Mouse (Mus musculus): ENCODE data around the gene Tbc1d8. TPM values are rescaled to one million over a fixed set of nuclear protein-coding genes. Genes with fewer than 3 reads are reported as not detected.

Tbc1d8 gene
- polyA plus RNA-seq, 2 experiments, result 11.5 to 14.3 TPM

GRCm38 (mm10) chr1:39393217-39393867, 85.2 kb downstream of the Tbc1d8 start:
- ATAC-seq (ENCODE audit: low FRiP score, low read depth) (no peak), DNase-seq (ENCODE audit: low spot score) (no peak)
- Histone ChIP-seq H3K27me3 (ENCODE audit: control insufficient read depth, insufficient read depth, low read length) (no peaks in the 10 kb centered on the region), H3K4me3 (replicated peaks; ENCODE audit: low read length) (no peak overlapping the region), H3K27ac (replicated peaks; ENCODE audit: low read depth, low read length) (no peak overlapping the region), H3K4me2 (replicated peaks; ENCODE audit: low read depth, low read length, severe bottlenecking) (no peak overlapping the region), H3K4me1 (ENCODE audit: control insufficient read depth, insufficient read depth, low read length) (no peaks in the 10 kb centered on the region; the same call in 1 of the 2 replicates), H3K9me3 (ENCODE audit: control insufficient read depth, low read length) (no peaks in the 10 kb centered on the region), H3K36me3 (ENCODE audit: control insufficient read depth, insufficient read depth, low read length) (peaks cover 7% of the 10 kb centered on the region; the same call in 1 of the 2 replicates), H3K9ac (ENCODE audit: low read depth, low read length, severe bottlenecking) (no peak overlapping the region)
- WGBS, result 57% methylated on average over 8 of the region's 8 CpGs
- no peak for TF ChIP-seq POLR2A (IDR thresholded peaks at IDR 0.05; ENCODE audit: borderline replicate concordance, extremely low read depth, insufficient read depth, insufficient read length)

- Histone ChIP-seq H3K9ac (ENCODE audit: low read depth, low read length, severe bottlenecking) (no peak overlapping the region), H3K4me3 (replicated peaks; ENCODE audit: low read length) (no peak overlapping the region), H3K27me3 (ENCODE audit: control insufficient read depth, insufficient read depth, low read length) (no peaks in the 10 kb centered on the region), H3K4me1 (ENCODE audit: control insufficient read depth, insufficient read depth, low read length) (no peaks in the 10 kb centered on the region; the same call in 1 of the 2 replicates), H3K36me3 (ENCODE audit: control insufficient read depth, insufficient read depth, low read length) (peaks cover 3% of the 10 kb centered on the region; the same call in 1 of the 2 replicates), H3K4me2 (replicated peaks; ENCODE audit: low read depth, low read length, severe bottlenecking) (no peak overlapping the region), H3K9me3 (ENCODE audit: control insufficient read depth, low read length) (no peaks in the 10 kb centered on the region), H3K27ac (replicated peaks; ENCODE audit: low read depth, low read length) (no peak overlapping the region)
- DNase-seq (ENCODE audit: low spot score), result peak; percentile 64
- 59% methylated on average over 3 of the region's 3 CpGs for WGBS
- ATAC-seq (ENCODE audit: low FRiP score, low read depth), result no peak
- TF ChIP-seq POLR2A (IDR thresholded peaks at IDR 0.05; ENCODE audit: borderline replicate concordance, extremely low read depth, insufficient read depth, insufficient read length), result no peak
These were observed 86.4 kb downstream of the Tbc1d8 start for GRCm38 (mm10) chr1:39392189-39392588.

GRCm38 (mm10) chr1:39391652-39392051, 86.9 kb downstream of the Tbc1d8 start:
- no peak for TF ChIP-seq POLR2A (IDR thresholded peaks at IDR 0.05; ENCODE audit: borderline replicate concordance, extremely low read depth, insufficient read depth, insufficient read length)
- no peak for DNase-seq (ENCODE audit: low spot score)
- H3K36me3 ChIP-seq (ENCODE audit: control insufficient read depth, insufficient read depth, low read length), result peaks cover 3% of the 10 kb centered on the region; the same call in 1 of the 2 replicates
- no peak overlapping the region for H3K27ac ChIP-seq (replicated peaks; ENCODE audit: low read depth, low read length)
- ATAC-seq (ENCODE audit: low FRiP score, low read depth), result no peak
- H3K27me3 ChIP-seq (ENCODE audit: control insufficient read depth, insufficient read depth, low read length), result no peaks in the 10 kb centered on the region
- no peaks in the 10 kb centered on the region; the same call in 1 of the 2 replicates for H3K4me1 ChIP-seq (ENCODE audit: control insufficient read depth, insufficient read depth, low read length)
- no peak overlapping the region for H3K9ac ChIP-seq (ENCODE audit: low read depth, low read length, severe bottlenecking)
- WGBS, result 79% methylated on average over 6 of the region's 6 CpGs
- H3K9me3 ChIP-seq (ENCODE audit: control insufficient read depth, low read length), result no peaks in the 10 kb centered on the region
- H3K4me3 ChIP-seq (replicated peaks; ENCODE audit: low read length), result no peak overlapping the region
- no peak overlapping the region for H3K4me2 ChIP-seq (replicated peaks; ENCODE audit: low read depth, low read length, severe bottlenecking)

- Histone ChIP-seq H3K4me3 (replicated peaks; ENCODE audit: low read length) (no peak overlapping the region), H3K4me1 (ENCODE audit: control insufficient read depth, insufficient read depth, low read length) (no peaks in the 10 kb centered on the region; the same call in 1 of the 2 replicates), H3K36me3 (ENCODE audit: control insufficient read depth, insufficient read depth, low read length) (peaks cover 4% of the 10 kb centered on the region; the same call in 1 of the 2 replicates), H3K27ac (replicated peaks; ENCODE audit: low read depth, low read length) (no peak overlapping the region), H3K9ac (ENCODE audit: low read depth, low read length, severe bottlenecking) (no peak overlapping the region), H3K4me2 (replicated peaks; ENCODE audit: low read depth, low read length, severe bottlenecking) (no peak overlapping the region), H3K27me3 (ENCODE audit: control insufficient read depth, insufficient read depth, low read length) (no peaks in the 10 kb centered on the region), H3K9me3 (ENCODE audit: control insufficient read depth, low read length) (no peaks in the 10 kb centered on the region)
- 89% methylated on average over 11 of the region's 11 CpGs for WGBS
- DNase-seq (ENCODE audit: low spot score) (no peak), ATAC-seq (ENCODE audit: low FRiP score, low read depth) (no peak)
- no peak for TF ChIP-seq POLR2A (IDR thresholded peaks at IDR 0.05; ENCODE audit: borderline replicate concordance, extremely low read depth, insufficient read depth, insufficient read length)
These were observed 89.2 kb downstream of the Tbc1d8 start for GRCm38 (mm10) chr1:39389338-39389737.

- no peak for DNase-seq (ENCODE audit: low spot score)
- ATAC-seq (ENCODE audit: low FRiP score, low read depth), result no peak
- Histone ChIP-seq H3K4me2 (replicated peaks; ENCODE audit: low read depth, low read length, severe bottlenecking) (no peak overlapping the region), H3K9me3 (ENCODE audit: control insufficient read depth, low read length) (no peaks in the 10 kb centered on the region), H3K9ac (ENCODE audit: low read depth, low read length, severe bottlenecking) (no peak overlapping the region), H3K27ac (replicated peaks; ENCODE audit: low read depth, low read length) (no peak overlapping the region), H3K4me3 (replicated peaks; ENCODE audit: low read length) (no peak overlapping the region), H3K4me1 (ENCODE audit: control insufficient read depth, insufficient read depth, low read length) (no peaks in the 10 kb centered on the region), H3K27me3 (ENCODE audit: control insufficient read depth, insufficient read depth, low read length) (no peaks in the 10 kb centered on the region), H3K36me3 (ENCODE audit: control insufficient read depth, insufficient read depth, low read length) (peaks cover 7% of the 10 kb centered on the region; the same call in 1 of the 2 replicates)
- WGBS, result 75% methylated on average over 2 of the region's 2 CpGs
- no peak for TF ChIP-seq POLR2A (IDR thresholded peaks at IDR 0.05; ENCODE audit: borderline replicate concordance, extremely low read depth, insufficient read depth, insufficient read length)
These were observed 90.4 kb downstream of the Tbc1d8 start for GRCm38 (mm10) chr1:39388163-39388562.
